Comparison of ENCODE assay signal across 9 mouse cellular contexts in the genomic region with DNA sequence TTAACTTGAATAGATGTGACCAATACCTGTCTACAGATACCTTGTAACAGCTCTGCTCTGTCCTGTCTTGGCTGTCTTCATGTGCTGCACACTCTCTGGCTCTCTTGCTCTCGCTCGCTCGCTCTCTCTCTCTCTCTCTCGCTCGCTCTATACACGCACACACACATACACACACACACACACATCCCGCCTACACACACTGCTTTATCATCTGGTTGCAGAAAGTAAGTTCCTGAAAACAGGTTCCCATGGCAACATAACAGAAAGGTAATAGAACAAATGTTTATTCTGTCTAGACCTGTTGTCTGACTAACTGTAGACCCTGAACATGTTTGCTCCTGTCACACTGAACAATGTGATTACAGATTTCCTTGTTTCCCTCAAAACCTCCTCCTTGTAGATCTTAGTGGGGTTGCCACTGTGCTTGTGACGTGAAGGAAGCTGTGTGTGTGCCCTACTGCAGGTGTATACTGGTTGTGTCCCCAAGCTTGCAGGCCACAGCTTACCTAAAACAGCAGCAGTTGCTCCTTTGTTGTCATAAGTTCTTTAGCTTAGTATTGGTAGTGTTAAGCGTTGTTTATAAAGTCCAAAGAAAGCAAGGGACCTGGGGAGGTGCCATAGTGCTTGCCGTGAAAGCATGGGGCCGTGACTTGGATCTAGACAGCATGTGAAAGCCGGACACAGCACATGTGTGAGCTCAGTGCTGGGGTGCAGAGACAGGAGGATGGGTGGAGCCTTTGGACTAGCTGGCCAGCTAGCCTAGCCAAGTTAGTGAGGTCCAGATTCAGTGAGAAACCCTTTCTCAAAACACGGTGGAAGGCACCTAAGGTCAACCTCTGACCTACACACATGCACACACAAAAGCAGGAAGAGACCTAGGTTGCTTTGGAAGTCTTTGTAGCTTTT. TPM values are rescaled to one million over a fixed set of nuclear protein-coding genes. Genes with fewer than 3 reads are reported as not detected.
DNase-seq lines count a peak whose midpoint lies in the region; ATAC-seq and TF ChIP-seq lines count a peak whose summit lies in the region.
"Had no signal": no experiment of that assay in that cellular context is flagged by ENCODE, and none has a peak within 500 bp of the region (broad histone marks: within the 10 kb centered on the region; RNA-seq: fewer than 3 reads in every experiment).

No protein-coding gene starts in this region.

- peak; percentile 70 for DNase-seq in gastrocnemius, adult 2 months
- DNase-seq in gastrocnemius, postnatal 36 days, result no peak
- no peak for DNase-seq in lung, postnatal 10 days
- DNase-seq in natural killer cell, adult 2 months (ENCODE audit: low spot score in 2 of 2), result peak; percentile 49 to 76
- DNase-seq in Muller cell, postnatal 12 days (ENCODE audit: inconsistent ontology term), result no peak

- peaks cover 63% of the 10 kb centered on the region for H3K4me1 ChIP-seq in lung, embryonic 15.5 days
- peaks cover 44% of the 10 kb centered on the region for H3K4me1 ChIP-seq in brown adipose tissue, adult 24 weeks (ENCODE audit: control insufficient read depth, insufficient read depth, insufficient read length, low read length)

- H3K27me3 ChIP-seq in lung, embryonic 15.5 days, result no peaks in the 10 kb centered on the region
- H3K27me3 ChIP-seq: Patski had no signal

- no peak for TF ChIP-seq CTCF in gastrocnemius, adult 2 months (IDR thresholded peaks at IDR 0.05)

- H3K36me3 ChIP-seq in lung, embryonic 15.5 days, result 0 out of 2 replicates have a peak, but pooled peaks cover 9% of the 10 kb centered on the region

- H3K9me3 ChIP-seq in lung, embryonic 15.5 days, result no peaks in the 10 kb centered on the region

- 32% methylated on average over 13 of the region's 13 CpGs for WGBS in lung, embryonic 15.5 days

- H3K4me3 ChIP-seq in gastrocnemius, adult 2 months, result peak overlapping the region; percentile 48
- H3K4me3 ChIP-seq in lung, embryonic 15.5 days, result no peak overlapping the region
- peak overlapping the region; percentile 8; the same call in 1 of the 2 replicates for H3K4me3 ChIP-seq in brown adipose tissue, adult 24 weeks (ENCODE audit: insufficient read depth, low read depth, low read length)

- ATAC-seq in lung, embryonic 15.5 days (ENCODE audit: borderline replicate concordance, extremely low read depth, low FRiP score, low TSS enrichment), result no peak
- peak; percentile 54 to 77 for ATAC-seq in hematopoietic stem cell, adult 5-6 weeks (replicated peaks in 1 of 2; ENCODE audit: insufficient read depth in 1 of 2, low FRiP score in 2 of 2, low TSS enrichment in 1 of 2, low read depth in 1 of 2, poor library complexity in 2 of 2, severe bottlenecking in 2 of 2)

- H3K9ac ChIP-seq in lung, embryonic 15.5 days, result no peak overlapping the region

- intact Hi-C loops in gastrocnemius, adult 2 months (cut with DNase I), result loop anchor here (10.0 kb wide), 1 partner anchor 337 kb away; a partner anchor contains a TSS
- intact Hi-C loops in gastrocnemius, postnatal 36 days (cut with DNase I), result no loop called here

- H3K4me2 ChIP-seq in lung, embryonic 15.5 days, result peak overlapping the region; percentile 35

- H3K27ac ChIP-seq in gastrocnemius, adult 2 months, result peak overlapping the region; percentile 84
- peak overlapping the region; percentile 52 for H3K27ac ChIP-seq in lung, embryonic 15.5 days
- peak overlapping the region; percentile 68 for H3K27ac ChIP-seq in brown adipose tissue, adult 24 weeks (replicated peaks; ENCODE audit: low read depth, low read length)

RNA-seq across cellular contexts. Expression of a gene that starts 6.4 kb away (rescaled TPM):
- total RNA-seq in gastrocnemius, adult 2 months (2021), result 10 to 100 TPM; 87.8 to 99.6 TPM
- total RNA-seq in gastrocnemius, postnatal 36 days (2021), result 10 to 100 TPM; 83.0 to 98.3 TPM
- 53.3 and 55.6 TPM in 2 replicates for polyA plus RNA-seq in lung, embryonic 15.5 days (2015; fragmentation: Nextera tagmentation; extraction: Ambion mirVana)
- polyA plus RNA-seq in brown adipose tissue, adult 24 weeks (2012; ENCODE audit: insufficient read depth, insufficient read length, missing spikeins), result 39.5 and 49.0 TPM in 2 replicates
- 79.5 and 163 TPM in 2 replicates for total RNA-seq in hematopoietic stem cell, adult 5-6 weeks (2017)

RNA-seq across cellular contexts. Expression of a gene that starts 7.5 kb away (rescaled TPM):
- under 1 TPM; 0.38 to 0.50 TPM for total RNA-seq in gastrocnemius, adult 2 months (2021)
- total RNA-seq in gastrocnemius, postnatal 36 days (2021), result under 1 TPM; 0.27 to 0.33 TPM
- 0.47 and 0.58 TPM in 2 replicates for polyA plus RNA-seq in lung, embryonic 15.5 days (2015; fragmentation: Nextera tagmentation; extraction: Ambion mirVana)
- 0.71 and 1.5 TPM in 2 replicates for polyA plus RNA-seq in brown adipose tissue, adult 24 weeks (2012; ENCODE audit: insufficient read depth, insufficient read length, missing spikeins)
- 0.81 TPM in 1 of 2 replicates, not detected in the other for total RNA-seq in hematopoietic stem cell, adult 5-6 weeks (2017)

RNA-seq across cellular contexts. Expression of a gene that starts 28.3 kb away (rescaled TPM):
- total RNA-seq in gastrocnemius, adult 2 months (2021), result under 1 TPM; 0.39 to 0.71 TPM
- total RNA-seq in gastrocnemius, postnatal 36 days (2021), result 1 to 10 TPM in 1 of 2 experiments, under 1 TPM in 1; 0.74 to 1.1 TPM
- polyA plus RNA-seq in lung, embryonic 15.5 days (2015; fragmentation: Nextera tagmentation; extraction: Ambion mirVana), result 2.5 and 3.0 TPM in 2 replicates
- 2.0 and 2.1 TPM in 2 replicates for polyA plus RNA-seq in brown adipose tissue, adult 24 weeks (2012; ENCODE audit: insufficient read depth, insufficient read length, missing spikeins)
- total RNA-seq in hematopoietic stem cell, adult 5-6 weeks (2017), result 3.9 and 5.7 TPM in 2 replicates

Comparison
In these comparisons a context has a peak if more than half of its experiments do, and no peak if none do; other contexts are left out.
1. DNase-seq: peak in gastrocnemius, adult 2 months (single experiment) and natural killer cell, adult 2 months (2 of 2); none in gastrocnemius, postnatal 36 days (0 of 2), lung, postnatal 10 days (single experiment) and Muller cell, postnatal 12 days (single experiment).
2. Peak in every context shown above with its lines, with median percentiles within 50 percentile points of each other: H3K27ac ChIP-seq.